Mouse (Mus musculus): ENCODE measurements at regions not wholly inside any gene's neighbourhood (a gene's known extent, or its start where the extent isn't known, plus 50 kb on each side); places are given as distances from the start of the nearest gene placed in this dataset.
A peak's percentile ranks its signal among the peaks of the same experiment; 100 is the strongest.
"Not testable (repeated sequence)": the region's sequence is repeated elsewhere in the genome, so short reads cannot be mapped to it uniquely, and the experiment has no call there.

GRCm38 (mm10) chr8:5523281-5523680, 418.1 kb upstream of the Slc10a2 start:
- intact Hi-C loops (cut with DNase I): no loop called here
- DNase-seq: no peak

- no peak for DNase-seq
- intact Hi-C loops (cut with DNase I): no loop called here
These were observed 390.7 kb upstream of the Slc10a2 start for GRCm38 (mm10) chr8:5495861-5496260.

DNA sequence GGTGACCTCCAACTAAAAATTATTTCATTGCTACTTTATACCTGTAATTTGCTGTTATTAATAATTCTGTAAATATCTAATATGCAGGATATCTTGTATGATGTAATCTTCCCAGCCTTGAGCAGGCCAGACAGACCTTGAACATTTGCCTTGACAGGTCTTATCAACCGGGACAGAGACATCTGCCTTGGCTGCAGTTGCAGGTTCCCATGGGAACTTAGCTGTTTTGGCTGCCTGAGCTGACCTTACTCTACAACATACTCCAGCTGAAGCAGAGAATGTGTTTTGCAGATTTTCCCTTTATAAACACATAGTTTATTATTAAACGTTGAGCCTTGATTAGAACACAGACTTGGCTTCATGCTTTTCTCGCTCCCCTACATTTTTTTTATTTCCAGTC, 385.3 kb upstream of the Slc10a2 start:
- DNase-seq: no peak
- intact Hi-C loops (cut with DNase I): no loop called here

DNA sequence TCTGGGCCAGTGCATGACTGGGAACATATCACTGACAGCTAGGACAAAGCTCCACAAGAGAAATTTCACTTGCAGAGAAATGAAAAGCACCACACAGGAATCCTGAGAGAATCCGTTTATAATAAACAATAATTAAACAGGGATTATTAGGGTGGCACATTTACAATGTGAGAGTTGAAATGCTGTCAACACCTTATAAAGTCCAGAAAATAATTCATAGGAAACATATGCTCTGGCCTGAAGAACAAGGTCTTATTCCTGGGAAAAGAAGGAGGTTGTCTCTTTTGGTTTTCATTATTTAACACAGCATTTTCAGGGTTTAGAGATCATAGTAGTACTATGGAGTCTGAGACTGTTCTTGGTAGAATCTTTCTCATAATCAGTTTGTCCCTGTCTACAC, 377.8 kb upstream of the Slc10a2 start:
- intact Hi-C loops (cut with DNase I): no loop called here
- no peak for DNase-seq

DNA sequence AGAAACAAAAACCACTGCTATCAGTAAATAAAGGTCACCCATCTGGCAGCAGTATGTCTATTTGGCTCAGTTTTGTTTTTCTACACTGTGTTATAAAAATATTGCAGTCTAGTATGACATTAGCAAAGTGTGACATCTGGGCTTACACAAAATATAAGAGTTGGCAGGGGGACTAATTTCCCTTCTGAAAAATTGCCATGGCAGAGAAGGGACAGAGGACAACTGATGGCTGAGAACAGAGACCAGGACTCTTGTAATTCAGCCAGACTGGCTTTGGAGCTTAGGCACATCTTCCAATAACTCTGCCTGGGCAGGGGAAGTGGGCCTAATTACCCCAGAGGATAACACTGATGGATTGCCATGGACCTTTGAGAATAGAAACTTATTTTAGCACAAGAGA, 367.8 kb upstream of the Slc10a2 start:
- intact Hi-C loops (cut with DNase I): no loop called here
- DNase-seq: no peak

- DNase-seq: no peak
- intact Hi-C loops (cut with DNase I): no loop called here
These were observed 367.4 kb upstream of the Slc10a2 start for GRCm38 (mm10) chr8:5472582-5472981.

DNA sequence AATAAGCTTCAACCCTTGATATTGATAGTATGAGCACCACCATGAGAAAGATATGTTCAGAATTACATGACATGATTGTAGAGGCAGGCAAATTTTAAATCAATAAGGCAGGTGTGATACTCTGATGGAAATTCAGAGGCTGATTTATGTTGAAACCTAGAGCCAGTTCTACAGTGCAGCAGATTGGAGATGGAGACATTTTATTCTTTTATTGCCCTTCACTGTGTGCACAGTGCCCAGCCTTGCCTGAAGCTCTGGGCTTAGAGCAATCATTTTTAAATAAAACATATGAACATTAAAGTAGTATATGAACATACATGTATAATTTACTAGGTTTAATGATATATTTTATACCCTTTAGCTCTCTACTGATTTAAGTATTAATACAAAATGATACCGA, 352.5 kb upstream of the Slc10a2 start:
- DNase-seq: no peak
- intact Hi-C loops (cut with DNase I): no loop called here

DNA sequence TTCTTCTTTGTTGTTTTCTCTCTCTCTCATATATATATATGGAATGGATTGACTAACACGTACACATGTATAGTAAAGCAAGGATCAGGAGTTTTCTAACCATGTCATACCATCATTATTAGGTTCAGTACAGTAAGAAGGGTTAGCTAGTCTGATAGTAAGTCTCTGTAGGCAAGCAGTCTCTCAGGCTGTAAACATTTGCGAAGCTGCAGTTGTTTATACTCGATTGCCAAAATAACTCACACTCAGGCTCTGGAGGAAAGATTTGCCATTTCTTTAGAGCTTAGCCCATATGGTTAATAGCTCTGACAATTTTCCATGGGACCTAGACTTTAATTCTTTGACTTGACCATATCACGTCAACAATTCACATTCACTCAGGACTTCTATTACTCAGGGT, 348.3 kb upstream of the Slc10a2 start:
- no peak for DNase-seq
- intact Hi-C loops (cut with DNase I): no loop called here

DNA sequence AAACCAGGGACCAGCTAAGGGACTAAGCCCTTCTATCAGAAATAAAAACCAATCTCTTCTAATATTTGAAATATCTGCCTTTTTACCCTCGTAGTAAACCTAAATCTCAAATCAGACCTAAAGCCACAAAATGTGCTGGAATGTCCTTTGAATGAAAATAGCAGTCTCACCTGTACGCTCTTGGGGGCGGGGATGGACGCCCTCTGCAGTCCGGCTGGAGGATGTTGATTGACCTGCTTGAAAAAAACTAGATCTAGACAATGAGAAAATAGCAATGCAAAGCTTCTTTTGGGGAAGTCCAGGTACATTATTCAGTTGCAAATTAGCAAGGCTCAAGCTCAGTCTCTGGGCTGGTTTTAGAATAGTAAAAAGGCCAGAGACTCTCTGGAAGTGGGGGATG, 337.1 kb upstream of the Slc10a2 start:
- DNase-seq; intact Hi-C loops (cut with DNase I): not testable (repeated sequence)

GRCm38 (mm10) chr8:5440404-5440803, 335.3 kb upstream of the Slc10a2 start:
- DNase-seq; intact Hi-C loops (cut with DNase I): not testable (repeated sequence)

- intact Hi-C loops (cut with DNase I): no loop called here
- no peak for DNase-seq
These were observed 333.9 kb upstream of the Slc10a2 start for GRCm38 (mm10) chr8:5439054-5439453.

DNA sequence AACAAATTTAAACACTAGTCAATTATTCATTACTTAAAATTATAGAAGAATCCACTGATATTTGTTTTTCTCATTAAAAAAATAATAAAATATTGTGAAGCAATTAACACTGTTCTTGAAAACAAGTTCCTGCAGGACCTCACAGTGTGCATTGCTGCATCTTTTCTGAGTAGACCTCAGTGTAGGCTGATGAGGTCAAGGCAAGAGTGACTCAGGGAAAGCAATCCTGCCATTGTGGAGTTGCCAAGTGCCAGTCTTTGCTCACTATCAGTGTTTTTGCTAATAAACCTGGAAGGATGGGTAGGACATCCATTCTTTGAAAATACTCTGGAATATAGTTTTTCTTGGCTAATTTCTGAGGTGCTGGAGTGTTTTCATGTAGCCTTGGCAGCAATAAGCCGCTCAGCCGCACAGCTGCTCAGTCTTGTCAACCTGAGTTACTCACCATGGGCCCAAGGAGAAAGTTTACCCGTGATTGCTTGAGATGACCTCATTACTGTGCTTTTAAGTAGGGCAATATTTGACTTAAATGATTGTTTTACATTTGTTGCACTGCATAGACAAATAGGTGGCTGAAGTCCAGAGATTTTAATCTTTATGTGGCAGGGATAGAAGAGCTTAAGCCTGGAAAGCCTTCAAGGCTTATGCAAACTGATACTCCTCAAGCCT, 323.3 kb upstream of the Slc10a2 start:
- intact Hi-C loops (cut with DNase I): no loop called here
- DNase-seq: no peak

DNA sequence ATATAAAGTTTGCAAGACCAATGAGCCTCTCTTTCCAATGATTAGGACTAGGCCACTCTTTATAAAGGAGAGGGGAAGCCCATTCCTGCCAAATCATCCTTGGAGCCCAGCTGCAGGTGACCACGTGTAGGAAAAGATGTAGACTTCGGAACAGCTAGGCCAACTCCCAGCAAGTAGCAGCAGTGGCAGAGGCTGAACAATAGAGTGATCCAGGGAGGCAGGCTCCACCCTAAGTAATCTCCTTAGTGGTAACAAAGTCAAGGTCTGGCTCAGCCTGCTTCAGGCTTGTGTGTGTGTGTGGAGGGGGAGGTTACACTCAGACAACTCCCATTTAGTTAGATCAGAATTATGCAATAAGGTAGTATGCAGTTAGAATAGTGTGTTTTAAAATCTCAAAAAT, 311.7 kb upstream of the Slc10a2 start:
- DNase-seq; intact Hi-C loops (cut with DNase I): not testable (repeated sequence)

GRCm38 (mm10) chr8:5384851-5385250, 279.7 kb upstream of the Slc10a2 start:
- intact Hi-C loops (cut with DNase I): no loop called here
- DNase-seq: no peak

DNA sequence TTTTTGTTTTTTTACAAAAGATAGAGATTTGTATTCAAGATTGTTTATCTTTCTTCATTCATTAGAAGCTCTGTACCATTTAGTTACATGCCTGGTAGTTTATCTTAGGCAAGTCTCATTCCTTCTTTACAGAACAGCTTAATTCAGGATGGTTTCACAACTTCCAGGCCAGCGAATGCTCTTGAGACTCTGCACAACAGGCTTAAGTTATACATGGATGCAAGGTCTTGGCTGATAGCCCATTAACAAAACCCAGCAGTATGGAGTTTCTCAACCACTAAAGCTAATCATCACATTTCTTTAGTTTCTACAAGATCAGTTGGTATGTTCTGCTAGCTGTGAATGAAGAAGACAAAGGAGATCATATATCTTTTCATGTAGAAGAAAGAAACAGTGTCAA, 272.9 kb upstream of the Slc10a2 start:
- intact Hi-C loops (cut with DNase I): no loop called here

DNA sequence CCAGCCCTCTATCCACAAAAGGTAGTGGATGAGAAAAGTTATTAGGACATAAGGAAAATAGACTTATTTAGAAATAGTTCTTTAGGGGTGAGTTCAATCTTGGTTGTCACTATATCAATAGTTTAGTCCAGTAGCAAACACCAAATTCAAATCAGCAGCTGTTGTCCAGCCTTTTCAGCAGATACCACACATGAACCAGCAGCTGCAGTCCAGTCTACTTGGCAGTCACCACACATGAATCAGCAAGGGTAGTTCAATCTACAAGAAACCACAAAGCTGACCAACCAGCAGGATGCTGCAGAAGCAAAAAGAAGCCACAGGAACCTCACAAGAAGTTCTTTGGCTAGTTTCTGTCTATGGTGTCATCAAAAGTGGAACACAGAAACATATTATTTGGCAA, 234.8 kb upstream of the Slc10a2 start:
- intact Hi-C loops (cut with DNase I): no loop called here
- DNase-seq: no peak

More for the DNA sequence above, 272.9 kb upstream of the Slc10a2 start:
- no peak for DNase-seq

DNA sequence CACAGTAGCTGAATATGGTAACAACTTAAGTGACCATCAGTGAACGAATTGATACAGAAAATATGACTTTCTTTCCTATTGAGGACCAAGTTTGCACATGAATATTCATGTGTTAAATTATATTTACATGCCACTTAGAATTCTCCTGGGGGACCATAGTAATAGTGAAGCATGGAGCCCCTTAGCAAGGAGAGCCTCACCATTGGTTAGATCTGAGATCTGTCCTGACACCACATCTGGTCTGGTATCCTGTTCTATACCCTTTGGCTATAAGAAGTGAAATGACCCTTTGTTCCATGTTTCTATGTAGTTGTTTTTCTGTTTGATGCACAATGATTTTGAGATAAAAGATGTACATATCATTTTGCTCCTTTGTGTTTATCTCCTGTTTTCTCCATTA, 209.4 kb upstream of the Slc10a2 start:
- intact Hi-C loops (cut with DNase I): no loop called here
- DNase-seq: no peak

- DNase-seq: no peak
- intact Hi-C loops (cut with DNase I): no loop called here
These were observed 194.8 kb upstream of the Slc10a2 start for GRCm38 (mm10) chr8:5299982-5300381.

DNA sequence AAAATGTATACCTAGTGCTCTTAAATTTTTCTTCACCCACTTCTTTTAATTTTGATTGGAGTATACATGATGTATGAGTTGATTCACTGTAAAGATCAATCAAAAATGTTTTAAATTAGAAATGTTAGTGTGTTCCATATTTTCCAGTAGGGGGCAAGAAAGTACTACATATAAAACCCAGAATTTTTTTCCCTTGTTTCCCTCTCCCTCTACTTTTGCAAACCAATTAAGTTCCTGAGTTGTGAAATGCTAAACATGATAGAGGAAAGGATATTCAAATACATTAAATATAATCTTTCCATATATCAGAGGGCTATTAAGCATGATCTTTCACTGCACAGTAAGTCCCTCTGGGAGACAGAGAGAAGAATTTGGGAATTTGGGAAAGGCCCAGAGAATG, 192.0 kb upstream of the Slc10a2 start:
- no peak for DNase-seq
- intact Hi-C loops (cut with DNase I): no loop called here

GRCm38 (mm10) chr8:5285708-5286161, 180.6 kb upstream of the Slc10a2 start:
- DNase-seq: no peak
- intact Hi-C loops (cut with DNase I): no loop called here

DNA sequence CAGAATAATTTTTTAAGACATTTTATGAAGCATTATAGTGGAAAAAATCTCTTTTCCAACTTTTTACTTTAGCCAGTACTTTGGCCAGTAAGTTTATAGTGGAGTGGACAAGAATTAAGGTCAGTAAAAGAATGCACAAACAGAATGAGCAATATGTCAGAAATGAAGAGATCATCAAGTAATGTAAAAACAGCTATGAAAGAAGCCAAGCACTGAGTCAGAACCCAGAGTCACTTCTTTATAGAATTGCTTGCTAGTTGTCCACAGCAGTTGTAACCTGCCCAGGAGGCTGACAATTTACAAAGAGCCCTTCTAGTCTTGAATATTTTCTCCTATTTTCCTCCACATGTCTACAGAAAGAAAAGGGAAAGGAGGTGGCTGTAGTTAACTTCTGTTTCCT, 178.6 kb upstream of the Slc10a2 start:
- DNase-seq: no peak
- intact Hi-C loops (cut with DNase I): no loop called here

- intact Hi-C loops (cut with DNase I): no loop called here
- no peak for DNase-seq
These were observed 157.2 kb upstream of the Slc10a2 start for GRCm38 (mm10) chr8:5262316-5262715.

DNA sequence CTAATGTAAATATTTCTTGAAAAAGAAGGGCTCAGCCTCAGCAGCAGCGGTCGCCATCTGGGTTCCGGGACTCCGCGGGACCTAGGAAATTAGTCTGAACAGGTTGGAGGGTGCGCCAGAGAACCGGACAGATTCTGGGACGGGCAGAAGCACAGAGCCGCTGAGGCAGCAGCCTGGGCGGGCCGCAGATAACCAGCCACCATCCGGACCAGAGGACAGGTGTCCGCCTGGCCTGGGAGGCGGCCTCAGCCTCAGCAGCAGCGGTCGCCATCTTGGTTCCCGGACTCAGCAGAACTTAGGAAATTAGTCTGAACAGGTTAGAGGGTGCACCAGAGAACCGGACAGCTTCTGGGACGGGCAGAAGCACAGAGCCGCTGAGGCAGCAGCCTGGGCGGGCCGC, 136.7 kb upstream of the Slc10a2 start:
- DNase-seq: peak; percentile 15 to 31
- intact Hi-C loops (cut with DNase I): not testable (repeated sequence)

All from gastrocnemius, postnatal 36 days (tissue).